In the genomic region with DNA sequence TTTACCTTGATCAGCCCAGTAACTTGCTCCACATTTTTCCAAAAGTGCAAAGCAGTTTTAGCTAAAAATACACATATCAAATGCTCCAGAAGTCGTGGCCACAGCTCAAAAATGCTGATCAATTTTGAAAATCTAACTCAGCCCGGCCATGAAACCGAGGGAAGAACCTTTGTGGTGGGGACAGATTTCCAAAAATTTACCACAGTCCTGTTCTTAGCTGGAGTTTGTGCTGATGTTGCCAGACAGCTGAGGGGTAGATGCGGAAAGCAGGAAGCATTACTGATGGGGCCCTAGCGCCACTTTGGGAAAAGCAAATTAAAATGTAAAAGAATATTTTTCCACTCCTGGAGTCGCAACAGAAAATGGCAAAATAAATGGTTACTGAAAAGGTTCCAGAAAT, we compare ENCODE assay signal across 18 mouse cellular contexts.
"Had no signal": no experiment of that assay in that cellular context is flagged by ENCODE, and none has a peak within 500 bp of the region (broad histone marks: within the 10 kb centered on the region; RNA-seq: fewer than 3 reads in every experiment).

No protein-coding gene starts in this region.

- ATAC-seq: liver, postnatal 0 days; midbrain, embryonic 15.5 days had no signal

- DNase-seq: kidney, postnatal 25 days; layer of hippocampus, adult 9-11 months; layer of hippocampus, postnatal 36 days; liver, embryonic 13.5 days; liver, postnatal 0 days; lung, postnatal 14 days; retina, postnatal 1 day; right cerebral cortex, postnatal 4 days; spleen, adult 18-20 months; thymus, adult 18-20 months; thymus, postnatal 14 days had no signal

- H3K4me3 ChIP-seq: limb, embryonic 15.5 days; liver, embryonic 13.5 days; lung, embryonic 15.5 days; megakaryocyte, embryonic 14.5 days; midbrain, embryonic 15.5 days; neural tube, embryonic 13.5 days had no signal

- H3K9me3 ChIP-seq: limb, embryonic 15.5 days; liver, embryonic 13.5 days; lung, embryonic 15.5 days; megakaryocyte, embryonic 14.5 days; midbrain, embryonic 15.5 days; neural tube, embryonic 13.5 days had no signal

- H3K36me3 ChIP-seq: limb, embryonic 15.5 days; liver, embryonic 13.5 days; lung, embryonic 15.5 days; midbrain, embryonic 15.5 days had no signal

- H3K27ac ChIP-seq: liver, embryonic 13.5 days; lung, embryonic 15.5 days; macrophage; midbrain, embryonic 15.5 days; neural tube, embryonic 13.5 days had no signal

- H3K9ac ChIP-seq: limb, embryonic 15.5 days; liver, embryonic 13.5 days; liver, postnatal 0 days; lung, embryonic 15.5 days; midbrain, embryonic 15.5 days; neural tube, embryonic 13.5 days had no signal

- H3K4me1 ChIP-seq: liver, embryonic 13.5 days; midbrain, embryonic 15.5 days; neural tube, embryonic 13.5 days had no signal

- H3K4me2 ChIP-seq: limb, embryonic 15.5 days; liver, embryonic 13.5 days; lung, embryonic 15.5 days; midbrain, embryonic 11.5 days; midbrain, embryonic 15.5 days; neural tube, embryonic 13.5 days had no signal

- H3K27me3 ChIP-seq: limb, embryonic 15.5 days; liver, embryonic 13.5 days; lung, embryonic 15.5 days; midbrain, embryonic 15.5 days; neural tube, embryonic 13.5 days had no signal
